Mouse (Mus musculus): ENCODE data around the gene Olfr105-ps. TPM values are rescaled to one million over a fixed set of nuclear protein-coding genes. Genes with fewer than 3 reads are reported as not detected.

The Olfr105-ps gene
- polyA plus RNA-seq (2015; fragmentation: Nextera tagmentation; extraction: Ambion mirVana) = not detected in 2 replicates

GRCm38 (mm10) chr17:37378733-37379132 lies at the start of gene Olfr105-ps:
Gene Olfr105-ps (plus strand): TSS chr17:37379033.
- no peaks in the 10 kb centered on the region for H3K4me1 ChIP-seq (replicated peaks)
- ATAC-seq (ENCODE audit: low read depth) = no peak
- no peaks in the 10 kb centered on the region for H3K27me3 ChIP-seq

GRCm38 (mm10) chr17:37339598-37339997 lies 39.2 kb upstream of the Olfr105-ps start, which contains the start of gene Olfr103:
Gene Olfr103 (minus strand): TSS chr17:37339698.
- no peak for ATAC-seq (ENCODE audit: low read depth)
- 60% methylated on average over 2 of the region's 2 CpGs for WGBS (ENCODE audit: insufficient replicate concordance)
- Histone ChIP-seq H3K4me1 (replicated peaks) (no peaks in the 10 kb centered on the region), H3K27ac (no peak within 1 kb of the TSS), H3K9ac (no peak within 1 kb of the TSS), H3K36me3 (no peaks in the 10 kb centered on the region), H3K9me3 (replicated peaks) (no peaks in the 10 kb centered on the region), H3K27me3 (no peaks in the 10 kb centered on the region), H3K4me2 (no peak within 1 kb of the TSS), H3K4me3 (replicated peaks) (no peak within 1 kb of the TSS)
- no peak for DNase-seq

More at GRCm38 (mm10) chr17:37378733-37379132, at the start of gene Olfr105-ps:
- Histone ChIP-seq H3K4me2 (no peak within 1 kb of the TSS), H3K27ac (no peak within 1 kb of the TSS), H3K36me3 (no peaks in the 10 kb centered on the region), H3K9me3 (replicated peaks) (no peaks in the 10 kb centered on the region), H3K4me3 (replicated peaks) (no peak within 1 kb of the TSS), H3K9ac (no peak within 1 kb of the TSS)
- no peak for DNase-seq

GRCm38 (mm10) chr17:37359282-37359681 lies 19.6 kb upstream of the Olfr105-ps start, which contains the start of gene Olfr104-ps:
Gene Olfr104-ps (plus strand): TSS chr17:37359582.
- Histone ChIP-seq H3K9ac (no peak within 1 kb of the TSS), H3K9me3 (replicated peaks) (no peaks in the 10 kb centered on the region), H3K27ac (no peak within 1 kb of the TSS), H3K4me2 (no peak within 1 kb of the TSS), H3K4me3 (replicated peaks) (no peak within 1 kb of the TSS), H3K4me1 (replicated peaks) (no peaks in the 10 kb centered on the region), H3K27me3 (no peaks in the 10 kb centered on the region), H3K36me3 (no peaks in the 10 kb centered on the region)
- DNase-seq = no peak
- no peak for ATAC-seq (ENCODE audit: low read depth)

GRCm38 (mm10) chr17:37390093-37390492 lies 11.3 kb downstream of the Olfr105-ps start, which contains the start of gene Olfr106-ps:
Gene Olfr106-ps (plus strand): TSS chr17:37390393.
- H3K4me1 ChIP-seq (replicated peaks) = no peaks in the 10 kb centered on the region
- no peaks in the 10 kb centered on the region for H3K27me3 ChIP-seq
- 51% methylated on average over 1 of the region's 1 CpGs for WGBS (ENCODE audit: insufficient replicate concordance)
- H3K9me3 ChIP-seq (replicated peaks) = no peaks in the 10 kb centered on the region
- H3K27ac ChIP-seq = no peak within 1 kb of the TSS
- no peaks in the 10 kb centered on the region for H3K36me3 ChIP-seq
- DNase-seq = no peak
- no peak within 1 kb of the TSS for H3K4me3 ChIP-seq (replicated peaks)
- no peak within 1 kb of the TSS for H3K9ac ChIP-seq
- no peak for ATAC-seq (ENCODE audit: low read depth)
- H3K4me2 ChIP-seq = no peak within 1 kb of the TSS

GRCm38 (mm10) chr17:37398926-37399325 lies 20.1 kb downstream of the Olfr105-ps start, which contains the start of gene Olfr107:
Gene Olfr107 (plus strand): TSS chr17:37399226.
- 57% methylated on average over 3 of the region's 3 CpGs for WGBS (ENCODE audit: insufficient replicate concordance)

GRCm38 (mm10) chr17:37413380-37413779 lies 34.5 kb downstream of the Olfr105-ps start:
- DNase-seq (no peak), ATAC-seq (ENCODE audit: low read depth) (no peak)
- Histone ChIP-seq H3K27me3 (no peaks in the 10 kb centered on the region), H3K9ac (no peak overlapping the region), H3K36me3 (no peaks in the 10 kb centered on the region), H3K4me2 (no peak overlapping the region), H3K4me1 (replicated peaks) (no peaks in the 10 kb centered on the region), H3K4me3 (replicated peaks) (no peak overlapping the region), H3K27ac (no peak overlapping the region), H3K9me3 (replicated peaks) (no peaks in the 10 kb centered on the region)

More at GRCm38 (mm10) chr17:37398926-37399325, 20.1 kb downstream of the Olfr105-ps start, which contains the start of gene Olfr107:
- DNase-seq (no peak), ATAC-seq (ENCODE audit: low read depth) (no peak)
- Histone ChIP-seq H3K36me3 (no peaks in the 10 kb centered on the region), H3K4me2 (no peak within 1 kb of the TSS), H3K4me1 (replicated peaks) (no peaks in the 10 kb centered on the region), H3K9me3 (replicated peaks) (no peaks in the 10 kb centered on the region), H3K4me3 (replicated peaks) (no peak within 1 kb of the TSS), H3K27ac (no peak within 1 kb of the TSS), H3K9ac (no peak within 1 kb of the TSS), H3K27me3 (no peaks in the 10 kb centered on the region)

Other genes with a start within 250 kb of the Olfr105-ps start
- not detected in 2 replicates for gene Olfr93, start 217.5 kb upstream of the Olfr105-ps start, polyA plus RNA-seq (2015; fragmentation: Nextera tagmentation; extraction: Ambion mirVana)
- gene Ubd, start 185.1 kb upstream of the Olfr105-ps start, polyA plus RNA-seq (2015; fragmentation: Nextera tagmentation; extraction: Ambion mirVana) = not detected in 2 replicates
- gene Olfr94, start 178.0 kb upstream of the Olfr105-ps start, polyA plus RNA-seq (2015; fragmentation: Nextera tagmentation; extraction: Ambion mirVana) = not detected in 2 replicates
- gene Olfr95, start 165.9 kb upstream of the Olfr105-ps start, polyA plus RNA-seq (2015; fragmentation: Nextera tagmentation; extraction: Ambion mirVana) = not detected in 2 replicates
- not detected in 2 replicates for gene Olfr96, start 158.9 kb upstream of the Olfr105-ps start, polyA plus RNA-seq (2015; fragmentation: Nextera tagmentation; extraction: Ambion mirVana)
- gene Olfr97, start 141.7 kb upstream of the Olfr105-ps start, polyA plus RNA-seq (2015; fragmentation: Nextera tagmentation; extraction: Ambion mirVana) = not detected in 2 replicates
- gene Olfr98, start 115.3 kb upstream of the Olfr105-ps start, polyA plus RNA-seq (2015; fragmentation: Nextera tagmentation; extraction: Ambion mirVana) = not detected in 2 replicates
- 1.3 and 1.5 TPM in 2 replicates for gene H2-M3, start 108.8 kb upstream of the Olfr105-ps start, polyA plus RNA-seq (2015; fragmentation: Nextera tagmentation; extraction: Ambion mirVana)
- not detected in 2 replicates for gene Olfr99, start 95.6 kb upstream of the Olfr105-ps start, polyA plus RNA-seq (2015; fragmentation: Nextera tagmentation; extraction: Ambion mirVana)
- gene Olfr101, start 74.7 kb upstream of the Olfr105-ps start, polyA plus RNA-seq (2015; fragmentation: Nextera tagmentation; extraction: Ambion mirVana) = not detected in 2 replicates
- not detected in 2 replicates for gene Olfr102, start 62.0 kb upstream of the Olfr105-ps start, polyA plus RNA-seq (2015; fragmentation: Nextera tagmentation; extraction: Ambion mirVana)
- not detected in 2 replicates for gene Olfr103, start 39.3 kb upstream of the Olfr105-ps start, polyA plus RNA-seq (2015; fragmentation: Nextera tagmentation; extraction: Ambion mirVana)
- not detected in 2 replicates for gene Olfr104-ps, start 19.5 kb upstream of the Olfr105-ps start, polyA plus RNA-seq (2015; fragmentation: Nextera tagmentation; extraction: Ambion mirVana)
- gene Olfr106-ps, start 11.4 kb downstream of the Olfr105-ps start, polyA plus RNA-seq (2015; fragmentation: Nextera tagmentation; extraction: Ambion mirVana) = not detected in 2 replicates
- not detected in 2 replicates for gene Olfr107, start 20.2 kb downstream of the Olfr105-ps start, polyA plus RNA-seq (2015; fragmentation: Nextera tagmentation; extraction: Ambion mirVana)
- not detected in 2 replicates for gene Olfr108, start 66.4 kb downstream of the Olfr105-ps start, polyA plus RNA-seq (2015; fragmentation: Nextera tagmentation; extraction: Ambion mirVana)
- not detected in 2 replicates for gene Olfr109, start 79.9 kb downstream of the Olfr105-ps start, polyA plus RNA-seq (2015; fragmentation: Nextera tagmentation; extraction: Ambion mirVana)
- gene H2-M2, start 104.5 kb downstream of the Olfr105-ps start, polyA plus RNA-seq (2015; fragmentation: Nextera tagmentation; extraction: Ambion mirVana) = not detected in 2 replicates
- not detected in 2 replicates for gene Olfr110, start 113.4 kb downstream of the Olfr105-ps start, polyA plus RNA-seq (2015; fragmentation: Nextera tagmentation; extraction: Ambion mirVana)
- gene Olfr111, start 129.0 kb downstream of the Olfr105-ps start, polyA plus RNA-seq (2015; fragmentation: Nextera tagmentation; extraction: Ambion mirVana) = not detected in 2 replicates
- not detected in 2 replicates for gene Olfr112, start 190.4 kb downstream of the Olfr105-ps start, polyA plus RNA-seq (2015; fragmentation: Nextera tagmentation; extraction: Ambion mirVana)
- gene Olfr113, start 198.6 kb downstream of the Olfr105-ps start, polyA plus RNA-seq (2015; fragmentation: Nextera tagmentation; extraction: Ambion mirVana) = not detected in 2 replicates
- not detected in 2 replicates for gene Olfr114, start 213.7 kb downstream of the Olfr105-ps start, polyA plus RNA-seq (2015; fragmentation: Nextera tagmentation; extraction: Ambion mirVana)
- gene Olfr115, start 248.1 kb downstream of the Olfr105-ps start, polyA plus RNA-seq (2015; fragmentation: Nextera tagmentation; extraction: Ambion mirVana) = not detected in 2 replicates
- not detected in 2 replicates for gene Olfr116, start 248.2 kb downstream of the Olfr105-ps start, polyA plus RNA-seq (2015; fragmentation: Nextera tagmentation; extraction: Ambion mirVana)

All from liver, embryonic 13.5 days (tissue).